Mouse (Mus musculus) lung, postnatal 10 days (tissue): ENCODE data around the gene Impad1.

Experiments used
- DNase-seq: peaks from one replicate; pipeline ENCODE4 v3.0.0; 2021

Gene Impad1

DNA sequence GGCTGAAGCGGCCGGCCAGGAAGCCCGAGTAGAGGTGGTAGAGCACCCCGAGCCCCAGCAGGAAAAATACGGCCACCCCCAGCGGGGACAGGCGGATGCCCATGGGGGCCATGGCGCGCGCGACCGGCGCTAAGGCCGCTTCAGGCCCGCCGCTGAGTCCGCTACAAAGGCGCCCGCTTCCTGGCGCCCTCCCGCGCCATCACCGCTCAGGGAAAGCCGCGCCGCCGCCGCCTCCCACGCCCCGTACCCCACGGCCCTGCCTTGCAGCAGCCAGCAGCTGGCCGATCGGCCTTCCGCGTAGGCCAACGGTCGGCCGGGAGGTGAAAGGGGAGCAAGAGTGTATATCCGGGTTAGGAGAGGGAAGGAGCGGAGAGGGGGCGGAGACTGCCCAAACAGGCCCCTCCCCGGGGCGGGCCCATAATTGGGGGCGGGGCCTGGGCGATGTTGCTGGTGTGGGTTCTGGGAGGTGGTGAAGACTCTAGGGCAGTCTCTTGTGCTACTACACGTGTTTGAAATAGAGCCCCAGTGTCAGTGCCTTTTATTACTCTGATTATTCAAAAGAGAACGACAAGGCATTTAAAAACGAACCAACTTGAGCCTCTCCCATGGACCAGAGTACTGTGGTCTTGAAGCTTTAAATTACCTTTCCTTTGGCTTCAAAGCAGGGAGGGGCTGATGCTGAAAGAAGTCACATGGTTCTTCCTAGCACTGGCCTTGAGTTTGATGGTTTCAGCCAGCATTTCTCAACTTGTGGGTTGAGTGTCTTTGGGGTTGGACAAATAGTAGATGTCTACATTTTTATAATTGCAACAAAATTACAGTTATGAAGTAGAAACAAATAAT is at the start of gene Impad1:
Impad1 (minus strand) TSS at position 364 of the 843 bp plus-strand sequence.
- peak; percentile 92 for DNase-seq

DNA sequence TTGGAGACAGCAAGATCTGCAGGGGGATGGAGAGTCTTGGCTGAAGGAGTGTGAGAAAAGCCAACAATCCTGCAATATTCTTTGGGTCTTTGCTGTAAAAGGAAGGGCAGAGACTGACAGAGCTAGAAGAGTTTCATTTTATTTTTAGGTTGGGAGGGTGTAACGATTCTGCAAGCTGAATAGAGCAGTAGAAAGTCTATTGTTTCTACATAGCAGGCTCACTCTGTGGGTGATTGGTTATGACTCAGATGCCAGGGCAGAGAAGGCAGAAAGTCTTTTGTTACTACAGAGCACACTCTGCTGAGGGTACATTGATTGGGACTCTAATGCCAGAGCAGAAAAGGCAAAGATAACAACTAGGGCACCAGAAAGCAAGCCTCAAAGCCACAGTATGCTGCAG is 47.0 kb upstream of the Impad1 start:
- DNase-seq: no peak

DNA sequence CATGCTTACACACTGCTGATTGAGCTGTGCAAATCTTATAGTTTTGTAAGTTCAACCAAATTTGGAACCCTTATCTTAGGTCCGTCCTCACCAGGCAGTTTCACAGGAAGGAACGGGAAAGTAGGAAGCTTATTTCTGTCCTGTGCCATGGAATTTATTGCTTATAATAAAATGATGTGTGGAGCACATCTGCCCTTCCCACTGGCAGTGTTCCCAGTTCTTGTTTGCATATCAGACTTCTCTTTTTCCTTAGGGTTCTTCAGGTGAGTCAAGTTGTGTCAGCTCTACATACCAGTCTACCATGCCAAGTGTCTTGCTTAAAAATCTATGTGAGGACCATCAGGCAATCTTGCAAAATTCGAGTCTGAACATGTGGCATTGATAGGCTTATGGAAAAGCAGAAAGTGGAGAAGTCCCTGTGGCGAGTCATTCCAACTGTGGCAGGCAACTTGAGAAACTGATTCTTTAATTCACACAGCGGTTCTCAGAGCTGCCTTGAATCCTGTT is 40.7 kb upstream of the Impad1 start:
- DNase-seq: no peak

DNA sequence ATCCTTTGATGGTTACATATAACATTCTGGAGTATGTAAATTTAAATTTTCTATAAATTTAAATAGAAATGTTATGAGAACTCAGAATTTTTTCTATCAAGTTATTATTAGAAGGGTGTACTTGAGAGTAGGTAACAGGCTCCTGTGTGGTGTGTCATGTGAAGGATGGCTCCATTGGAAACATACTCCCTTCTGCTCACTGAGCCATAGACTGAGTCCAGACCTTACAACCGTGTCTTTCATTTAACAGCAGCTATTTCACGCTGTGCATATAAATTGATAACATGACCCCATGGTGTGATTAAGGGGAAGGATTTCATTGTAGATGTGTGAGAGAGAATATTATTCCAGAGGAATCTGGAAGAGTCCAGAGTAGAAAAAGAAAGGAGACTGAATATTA is 35.0 kb upstream of the Impad1 start:
- no peak for DNase-seq

DNA sequence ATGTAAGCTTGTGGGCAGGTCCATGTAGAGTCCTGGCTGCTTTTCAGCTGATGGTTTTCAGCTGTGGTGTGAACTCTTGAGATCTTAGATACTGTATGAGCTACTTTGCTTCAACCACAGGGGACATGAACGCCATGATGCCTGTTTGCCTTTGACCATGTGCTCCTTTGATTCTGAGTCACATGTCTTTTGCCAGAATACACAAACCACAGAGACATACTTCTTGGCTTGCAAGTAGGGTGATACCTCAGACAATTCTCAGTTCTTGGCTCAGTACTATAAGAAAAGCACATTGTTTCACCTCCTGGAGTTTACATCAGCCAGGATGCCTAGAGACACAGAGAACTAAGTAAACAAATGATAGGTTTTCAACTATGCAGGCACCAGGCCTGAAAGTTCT is 29.0 kb upstream of the Impad1 start:
- no peak for DNase-seq

DNA sequence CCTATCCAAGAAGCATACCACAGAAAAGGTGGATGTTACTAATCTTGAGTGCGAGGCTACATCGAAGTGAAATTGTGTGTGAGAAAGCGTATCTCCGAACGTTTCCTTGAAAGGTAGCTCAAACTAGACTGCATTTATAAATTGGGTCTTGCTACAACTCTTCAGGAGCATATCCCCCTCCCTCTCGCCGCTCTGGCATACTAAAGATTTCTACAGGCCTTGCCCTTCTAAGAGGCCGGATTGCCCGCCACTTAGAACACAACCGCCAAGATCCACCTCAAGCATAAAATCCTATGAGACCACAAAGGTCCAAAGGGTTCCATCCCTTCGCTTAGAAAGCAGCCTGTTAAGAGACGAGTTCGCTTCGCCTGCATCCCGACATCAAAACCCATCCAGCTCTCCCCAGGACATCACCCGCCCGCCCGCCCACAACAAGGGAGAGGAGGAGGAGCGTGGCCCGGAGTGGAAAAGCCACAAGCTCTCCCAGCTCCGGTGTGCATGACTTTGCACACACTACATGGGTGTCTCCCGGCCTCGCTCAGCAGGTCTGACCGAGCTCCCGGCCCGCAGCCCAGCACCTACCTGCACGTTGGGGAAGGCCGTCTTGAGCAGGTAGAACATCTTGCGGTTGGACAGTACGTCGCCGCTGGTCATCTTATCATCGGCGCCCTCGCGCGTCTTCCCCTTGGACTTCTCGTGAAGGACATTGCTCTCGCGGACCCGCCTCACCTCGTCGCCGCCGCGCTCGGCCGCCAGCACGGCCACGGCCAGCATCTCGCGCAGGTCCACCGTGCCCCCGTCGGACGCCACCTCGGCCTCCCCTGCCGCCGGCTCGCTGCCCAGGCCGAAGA is 789 bp downstream of the Impad1 start:
- DNase-seq: peak; percentile 54

DNA sequence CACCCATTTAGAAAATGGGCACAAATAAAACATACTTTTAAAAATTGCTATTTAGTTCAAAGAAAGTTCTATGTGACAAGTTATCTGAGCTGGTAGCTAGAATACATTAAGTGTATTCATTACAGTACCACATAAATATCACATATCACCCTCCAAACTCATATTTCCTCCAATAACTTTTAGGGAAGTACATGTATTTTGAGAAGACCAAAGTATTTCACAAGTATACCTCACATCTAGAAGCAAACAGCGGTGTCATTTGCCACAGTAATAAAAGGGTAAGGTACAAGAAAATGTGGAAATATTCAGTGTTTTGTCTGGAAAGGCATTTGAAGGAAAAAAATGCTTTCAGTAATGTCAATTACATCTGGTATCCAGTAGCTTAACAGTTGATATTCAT is 2.0 kb downstream of the Impad1 start:
- no peak for DNase-seq

DNA sequence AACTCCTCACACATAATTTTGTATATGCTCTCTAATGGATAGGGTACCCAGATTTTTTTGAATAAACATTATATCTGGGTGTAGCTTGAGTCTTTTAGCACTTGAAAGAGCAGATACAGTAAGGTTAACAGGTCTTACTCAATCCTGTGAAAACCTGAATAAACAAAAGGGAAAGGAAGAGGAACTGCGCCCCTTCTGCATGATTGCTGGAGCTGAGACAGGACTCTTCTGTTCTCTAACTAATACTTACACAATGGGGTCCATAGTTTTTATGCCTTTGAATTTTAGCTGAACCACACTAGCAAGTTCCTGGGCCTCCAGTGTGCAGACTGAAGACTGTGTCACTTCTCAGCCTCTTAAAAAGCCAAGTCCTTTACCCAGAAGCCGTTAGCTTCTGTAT is 8.0 kb downstream of the Impad1 start:
- no peak for DNase-seq

DNA sequence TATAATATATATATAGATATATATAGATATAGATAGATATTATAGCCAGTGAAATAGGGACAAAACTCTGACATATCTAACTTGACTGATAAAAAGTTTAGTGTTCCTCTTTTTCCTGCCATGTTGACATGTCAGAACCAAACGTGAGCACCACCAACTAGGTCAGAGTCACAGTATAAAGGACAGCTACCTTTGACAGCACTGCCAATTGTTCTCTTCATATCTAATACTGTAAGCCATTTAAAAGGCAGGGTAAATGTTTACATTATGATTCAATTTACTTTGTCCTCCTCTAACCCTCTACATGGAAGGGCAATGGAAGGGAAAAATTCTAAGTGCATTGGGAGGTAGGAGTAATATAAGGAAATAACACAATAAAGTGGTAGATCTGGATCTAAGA is 8.8 kb downstream of the Impad1 start:
- DNase-seq: no peak

DNA sequence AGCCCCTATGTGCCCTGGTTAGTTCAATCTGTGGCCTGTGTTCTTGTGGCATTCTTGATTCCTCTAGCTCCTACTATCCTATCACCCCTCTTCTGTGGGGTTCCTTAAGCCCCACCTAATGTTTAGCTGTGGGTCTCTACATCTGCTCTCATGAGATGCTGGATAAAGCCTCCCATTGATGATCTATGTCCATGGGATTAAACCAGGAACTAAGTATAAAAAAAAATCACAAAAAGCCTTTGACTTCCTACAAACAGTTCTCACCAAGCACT is 9.5 kb downstream of the Impad1 start:
- no peak for DNase-seq

DNA sequence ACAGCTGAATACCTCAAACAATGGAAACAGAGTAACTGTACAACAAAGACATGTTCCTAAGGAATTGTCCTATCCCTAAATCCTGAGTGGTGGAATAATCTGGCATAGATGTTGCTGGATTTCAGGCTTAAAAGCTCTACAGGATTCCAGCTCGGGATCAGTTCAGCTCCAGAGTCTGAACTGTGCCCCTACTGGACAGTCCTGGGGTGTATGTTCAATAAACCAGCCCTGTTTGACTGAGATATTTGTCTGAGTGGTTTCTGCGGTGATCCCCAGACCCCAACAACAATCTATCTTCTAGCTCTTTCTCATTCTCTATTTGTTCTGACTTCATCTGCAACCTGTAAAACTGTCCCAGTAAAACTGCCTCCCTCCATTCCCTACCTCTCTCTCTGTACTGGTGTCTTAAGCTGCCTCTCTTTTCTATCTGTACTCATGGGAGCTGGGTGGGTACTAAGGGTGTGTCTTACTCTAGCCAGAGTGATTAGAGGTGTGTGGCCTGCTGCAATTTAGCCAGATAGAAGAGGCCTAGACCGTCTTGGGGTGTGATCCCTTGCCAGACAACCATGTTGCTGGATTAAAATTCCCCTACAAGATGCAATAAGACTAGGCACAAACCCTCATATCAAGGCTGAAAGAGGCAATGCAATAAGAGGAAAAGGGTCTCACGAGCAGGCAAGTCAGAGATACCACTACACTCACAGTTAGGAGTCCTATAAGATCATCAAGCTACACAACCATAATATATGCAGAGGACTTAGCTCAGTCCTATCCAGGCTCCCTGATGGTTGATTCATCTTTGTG is 10.1 kb downstream of the Impad1 start:
- no peak for DNase-seq

DNA sequence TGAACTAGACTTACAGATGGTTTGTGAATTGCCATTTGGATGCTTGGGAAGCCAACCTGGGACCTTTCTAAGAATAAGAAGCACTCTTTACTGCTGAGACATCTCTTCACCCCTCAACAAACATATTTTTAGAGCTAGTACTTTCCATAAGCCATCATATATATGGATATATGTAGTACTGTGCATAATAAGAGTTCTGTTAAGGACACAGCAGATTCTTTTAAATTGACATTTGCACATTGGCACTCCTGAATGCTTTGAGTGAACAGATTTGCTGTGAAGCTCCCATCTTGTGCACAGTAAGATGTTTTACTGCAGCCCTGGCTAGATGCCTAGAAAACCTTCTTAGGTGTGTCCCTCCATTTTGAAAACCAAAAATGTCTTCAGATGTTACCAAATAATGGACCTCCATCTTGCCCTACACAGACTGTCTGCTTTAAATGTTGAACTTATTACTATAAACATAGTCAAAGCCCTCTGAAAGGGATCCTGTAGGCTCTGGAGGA is 13.8 kb downstream of the Impad1 start:
- no peak for DNase-seq

DNA sequence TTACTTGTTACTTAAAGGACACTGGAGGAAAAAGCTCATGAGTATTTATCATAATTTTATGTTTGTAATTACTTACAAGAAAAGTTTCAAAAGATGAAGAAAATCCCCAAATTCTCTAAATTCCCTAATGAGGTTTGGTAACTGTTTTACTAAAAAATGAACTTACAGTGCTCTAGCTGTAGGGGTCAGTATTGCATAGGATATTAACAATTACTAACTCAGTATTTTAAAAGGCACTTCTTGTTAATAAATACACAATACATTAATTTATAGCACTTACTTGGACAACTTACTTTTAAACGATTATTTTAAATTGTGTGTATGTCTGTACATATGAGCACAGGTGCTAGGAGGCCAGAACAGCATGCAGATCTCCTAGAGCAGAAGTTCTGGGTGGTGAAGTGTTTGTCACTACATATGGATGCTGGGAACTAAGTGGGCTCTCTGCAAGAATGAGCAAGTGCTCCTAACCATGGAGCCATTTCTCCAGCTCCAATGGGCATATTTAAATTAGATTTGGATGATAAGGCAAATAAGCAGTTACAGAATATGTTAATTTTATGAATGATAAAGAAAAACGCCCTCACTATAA is 21.5 kb downstream of the Impad1 start:
- no peak for DNase-seq

DNA sequence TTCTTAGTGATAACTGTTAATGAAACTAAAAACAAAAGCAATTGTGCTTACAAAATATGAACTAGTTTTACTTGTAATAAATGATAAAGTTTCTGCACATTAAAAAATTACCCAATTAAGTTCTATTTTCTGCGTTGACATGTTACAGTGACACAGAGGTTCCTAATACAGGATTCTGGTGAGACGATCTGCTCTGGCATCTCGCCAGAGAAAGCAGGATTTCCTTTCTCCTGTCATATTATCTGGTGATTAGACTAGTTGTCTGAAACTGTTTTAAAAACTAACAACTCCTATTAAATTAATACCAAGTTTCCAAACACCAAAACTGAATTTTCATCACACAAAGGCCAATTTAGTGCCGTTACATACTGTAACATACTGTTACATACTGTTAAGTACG is 27.3 kb downstream of the Impad1 start:
- DNase-seq: no peak

DNA sequence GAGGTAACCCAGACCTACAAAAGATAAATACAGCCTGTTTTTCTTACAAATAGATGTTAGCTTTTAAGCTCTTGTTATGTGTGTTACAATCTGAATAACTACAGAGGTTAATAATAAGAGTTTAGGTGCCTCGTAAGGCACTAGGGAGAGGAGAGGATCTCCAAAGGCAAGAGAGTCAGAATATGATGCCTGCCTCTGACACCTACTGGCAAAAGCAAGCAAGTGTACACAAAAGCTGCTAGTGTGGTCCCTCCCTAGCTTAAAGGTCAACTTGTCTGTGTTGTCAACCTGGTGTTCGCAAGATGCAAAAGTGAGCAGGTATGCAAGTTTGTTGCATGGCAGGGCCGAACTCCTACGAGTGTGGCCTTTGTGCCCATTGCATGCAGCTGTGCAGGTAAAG is 34.8 kb downstream of the Impad1 start:
- no peak for DNase-seq

DNA sequence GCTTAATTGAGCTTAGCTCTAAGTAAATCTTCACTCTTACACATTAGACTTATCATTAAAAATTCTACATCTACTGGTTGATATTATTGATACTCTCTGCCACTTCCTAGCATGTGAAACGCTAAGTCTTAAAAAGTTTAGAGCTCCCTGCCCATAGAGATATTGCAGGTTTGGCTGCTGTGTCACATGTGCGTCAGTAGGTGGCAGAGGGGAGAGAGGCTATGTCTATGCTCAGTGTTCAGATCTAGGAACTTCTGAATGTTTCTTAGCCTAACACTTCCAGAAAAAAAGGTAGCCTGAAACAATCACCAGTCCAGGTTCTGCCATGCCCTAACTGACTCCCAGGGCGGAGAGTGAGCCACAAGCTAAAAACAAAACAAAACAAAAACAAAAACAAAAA is 63.7 kb downstream of the Impad1 start:
- DNase-seq: peak; percentile 19

DNA sequence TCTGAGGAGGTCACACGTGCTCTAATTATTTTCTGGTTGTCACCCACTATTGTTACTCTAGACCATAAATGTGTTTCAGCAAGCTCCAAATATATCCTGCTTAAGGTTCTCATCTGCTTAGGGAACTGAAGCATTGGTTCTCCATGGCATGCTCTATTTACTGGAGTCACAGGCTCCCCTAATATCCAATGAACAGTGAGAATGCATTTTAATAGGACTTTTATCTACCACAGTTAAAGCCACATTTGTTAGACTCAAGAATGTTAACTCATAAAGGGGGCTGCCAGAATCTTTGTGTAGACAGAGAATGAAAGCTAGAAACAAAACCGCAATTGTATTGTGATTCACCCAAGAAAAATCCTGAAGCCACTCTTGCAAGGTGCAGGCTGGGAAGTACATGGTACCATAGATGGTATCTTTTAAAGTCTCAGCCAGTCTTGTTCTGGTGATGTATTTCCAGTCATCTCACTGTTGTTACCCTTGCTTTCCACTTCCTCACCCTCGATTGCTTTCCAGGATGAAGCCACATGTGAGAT is 66.8 kb downstream of the Impad1 start:
- no peak for DNase-seq

DNA sequence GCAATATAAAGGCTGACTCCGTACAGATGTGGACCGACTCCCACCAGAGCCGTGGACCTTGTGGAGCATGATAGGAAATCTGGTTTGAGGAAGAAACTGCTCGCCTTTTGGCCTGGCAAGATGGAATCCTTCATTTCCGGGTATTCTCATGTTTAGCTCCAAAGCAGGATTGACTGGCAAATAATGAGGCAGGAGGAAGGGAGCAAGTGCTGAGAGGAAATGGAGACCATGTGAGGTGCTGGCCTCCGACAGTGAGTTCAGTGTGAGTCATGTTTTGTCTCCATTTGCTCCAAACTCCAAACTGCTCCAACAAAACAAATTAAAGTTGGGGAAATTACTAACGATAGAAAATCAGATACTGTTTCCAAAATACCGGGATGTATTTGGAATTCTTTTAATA is 69.3 kb downstream of the Impad1 start:
- no peak for DNase-seq

DNA sequence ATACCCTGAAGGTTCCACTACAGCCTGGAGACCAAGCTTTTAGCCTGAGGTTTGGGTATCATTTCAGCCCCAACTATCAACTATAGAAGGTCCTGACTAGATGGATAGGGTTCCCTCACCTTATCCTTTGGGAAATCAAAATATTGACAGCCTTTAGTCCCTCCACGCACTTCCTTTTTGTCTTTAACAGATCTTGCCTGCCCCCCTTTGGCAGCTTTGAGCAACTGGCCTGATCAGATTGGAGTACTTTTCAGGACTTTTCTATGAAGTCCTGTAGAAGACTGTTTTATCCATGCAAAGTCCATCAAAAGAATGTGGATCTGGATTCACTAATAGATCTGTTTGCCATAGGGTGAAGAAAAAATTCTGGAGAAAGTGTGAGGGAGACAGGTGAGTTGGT is 71.1 kb downstream of the Impad1 start:
- no peak for DNase-seq

DNA sequence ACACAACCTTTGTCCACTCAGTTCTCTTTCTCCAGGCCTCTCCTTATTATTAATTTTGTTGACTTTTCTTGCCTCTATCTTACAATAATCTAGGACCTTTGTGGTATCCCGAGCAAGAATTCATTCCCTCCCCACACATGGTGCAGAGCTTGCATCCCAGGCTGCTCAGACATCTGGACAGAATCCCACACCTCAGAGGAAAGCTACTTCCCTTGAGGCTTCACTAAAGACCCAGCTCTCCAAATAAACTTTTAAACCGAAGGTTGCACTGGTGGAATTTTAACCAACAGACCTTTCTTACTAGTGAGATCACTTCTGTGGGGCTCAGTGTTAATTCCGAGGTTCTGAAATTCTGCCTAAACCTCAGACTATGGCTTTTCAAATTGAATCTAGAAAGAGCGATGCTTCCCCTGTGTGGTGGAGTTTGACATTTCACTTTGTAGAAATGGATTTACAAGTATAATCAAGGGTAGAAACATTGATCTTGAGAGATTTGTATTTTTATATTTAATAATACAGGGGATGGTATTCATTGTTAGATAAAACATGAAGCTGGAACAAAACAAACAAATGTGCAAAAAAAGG is 75.3 kb downstream of the Impad1 start:
- peak; percentile 22 for DNase-seq
